8 mouse cellular contexts compared by ENCODE assay signal in genomic region chr6:87383926-87384691, GRCm38 (mm10). TPM values are rescaled to one million over a fixed set of nuclear protein-coding genes. Genes with fewer than 3 reads are reported as not detected.
DNase-seq lines count a peak whose midpoint lies in the region; ATAC-seq and TF ChIP-seq lines count a peak whose summit lies in the region.

No protein-coding gene starts in this region.

- no peaks in the 10 kb centered on the region for H3K27me3 ChIP-seq in liver, adult 2 months (ENCODE audit: control insufficient read depth, insufficient read depth, low read length)
- peaks cover 81% of the 10 kb centered on the region for H3K27me3 ChIP-seq in heart, embryonic 15.5 days
- H3K27me3 ChIP-seq in limb, embryonic 11.5 days (ENCODE audit: control insufficient read depth, insufficient read depth, low read length): no peaks in the 10 kb centered on the region
- no peaks in the 10 kb centered on the region; the same call in 1 of the 2 replicates for H3K27me3 ChIP-seq in midbrain, embryonic 15.5 days (replicated peaks)

- no peak overlapping the region for H3K9ac ChIP-seq in liver, adult 2 months (ENCODE audit: low read depth, low read length)
- H3K9ac ChIP-seq in heart, embryonic 15.5 days: peak overlapping the region; percentile 27; the same call in 1 of the 2 replicates
- H3K9ac ChIP-seq in limb, embryonic 11.5 days (ENCODE audit: low read length): no peak overlapping the region
- H3K9ac ChIP-seq in midbrain, embryonic 15.5 days: peak overlapping the region; percentile 32; the same call in 1 of the 2 replicates

- TF ChIP-seq POLR2A in liver, adult 2 months (IDR thresholded peaks at IDR 0.05; ENCODE audit: extremely low read depth, insufficient read depth, low read length): no peak
- no peak for TF ChIP-seq POLR2A in bone marrow, adult 2 months (IDR thresholded peaks at IDR 0.05; ENCODE audit: borderline replicate concordance, control insufficient read depth, low read depth, low read length)

- H3K9me3 ChIP-seq in heart, embryonic 15.5 days (replicated peaks): no peaks in the 10 kb centered on the region
- no peaks in the 10 kb centered on the region for H3K9me3 ChIP-seq in limb, embryonic 11.5 days (ENCODE audit: control insufficient read depth, low read length)
- H3K9me3 ChIP-seq in midbrain, embryonic 15.5 days: no peaks in the 10 kb centered on the region

- no peak overlapping the region for H3K27ac ChIP-seq in liver, adult 2 months (replicated peaks; ENCODE audit: insufficient read depth, low read depth, low read length)
- H3K27ac ChIP-seq in bone marrow, adult 2 months (ENCODE audit: control insufficient read depth, insufficient read depth, low read depth, low read length, poor library complexity): no peak overlapping the region
- no peak overlapping the region for H3K27ac ChIP-seq in heart, embryonic 15.5 days
- H3K27ac ChIP-seq in limb, embryonic 11.5 days (replicated peaks; ENCODE audit: low read depth, low read length): no peak overlapping the region
- no peak overlapping the region for H3K27ac ChIP-seq in midbrain, embryonic 15.5 days

- ATAC-seq in heart, embryonic 15.5 days (replicated peaks; ENCODE audit: insufficient number of reproducible peaks, insufficient read depth, low FRiP score, low read depth): no peak
- ATAC-seq in limb, embryonic 11.5 days (ENCODE audit: insufficient number of reproducible peaks, low FRiP score, low TSS enrichment, low read depth): no peak
- peak; percentile 66 for ATAC-seq in midbrain, embryonic 15.5 days (replicated peaks)

- H3K36me3 ChIP-seq in liver, adult 2 months (ENCODE audit: control insufficient read depth, insufficient read depth, low read length): no peaks in the 10 kb centered on the region
- no peaks in the 10 kb centered on the region for H3K36me3 ChIP-seq in heart, embryonic 15.5 days
- no peaks in the 10 kb centered on the region for H3K36me3 ChIP-seq in limb, embryonic 11.5 days (ENCODE audit: control insufficient read depth, insufficient read depth, low read length)
- H3K36me3 ChIP-seq in midbrain, embryonic 15.5 days (replicated peaks): no peaks in the 10 kb centered on the region

- DNase-seq in liver, adult 2 months (ENCODE audit: extremely low read depth, low read depth, low spot score): peak; percentile 14
- no peak for DNase-seq in liver
- DNase-seq in limb, embryonic 11.5 days (ENCODE audit: low spot score): no peak
- no peak for DNase-seq in urinary bladder, postnatal 10 days (ENCODE audit: low spot score)
- DNase-seq in spleen, postnatal 36 days (ENCODE audit: low spot score in 2 of 2): no peak

- H3K4me1 ChIP-seq in liver, adult 2 months (ENCODE audit: control insufficient read depth, insufficient read depth, low read length): peaks cover under 1% of the 10 kb centered on the region; the same call in 1 of the 2 replicates
- no peaks in the 10 kb centered on the region for H3K4me1 ChIP-seq in bone marrow, adult 2 months (ENCODE audit: control insufficient read depth, insufficient read depth, low read length)
- H3K4me1 ChIP-seq in heart, embryonic 15.5 days (replicated peaks): peaks cover 14% of the 10 kb centered on the region
- H3K4me1 ChIP-seq in limb, embryonic 11.5 days (ENCODE audit: control insufficient read depth, insufficient read depth, low read length): no peaks in the 10 kb centered on the region
- peaks cover 8% of the 10 kb centered on the region; the same call in 1 of the 2 replicates for H3K4me1 ChIP-seq in midbrain, embryonic 15.5 days

- no peak overlapping the region for H3K4me3 ChIP-seq in liver, adult 2 months (ENCODE audit: insufficient read depth, low read depth, low read length)
- no peak overlapping the region for H3K4me3 ChIP-seq in bone marrow, adult 2 months (replicated peaks; ENCODE audit: control insufficient read depth, low read depth, low read length)
- peak overlapping the region; percentile 36 for H3K4me3 ChIP-seq in heart, embryonic 15.5 days
- H3K4me3 ChIP-seq in limb, embryonic 11.5 days (ENCODE audit: low read depth, low read length): no peak overlapping the region
- peak overlapping the region; percentile 41 for H3K4me3 ChIP-seq in midbrain, embryonic 15.5 days

- TF ChIP-seq CTCF in liver, adult 2 months (IDR thresholded peaks at IDR 0.05; ENCODE audit: low read depth, low read length): peak; percentile 48
- TF ChIP-seq CTCF in bone marrow, adult 2 months (IDR thresholded peaks at IDR 0.05; ENCODE audit: control insufficient read depth, insufficient read depth, low read length): peak; percentile 13; the same call in 1 of the 2 replicates

- 9% methylated on average over 24 of the region's 24 CpGs for WGBS in liver, adult 2 months
- 16% methylated on average over 24 of the region's 24 CpGs for WGBS in bone marrow, adult 2 months
- 13% methylated on average over 24 of the region's 24 CpGs for WGBS in heart, embryonic 15.5 days
- 12% methylated on average over 24 of the region's 24 CpGs for WGBS in limb, embryonic 11.5 days
- WGBS in midbrain, embryonic 15.5 days: 7% methylated on average over 24 of the region's 24 CpGs

- peak overlapping the region; percentile 56 for H3K4me2 ChIP-seq in heart, embryonic 15.5 days
- peak overlapping the region; percentile 33 for H3K4me2 ChIP-seq in limb, embryonic 11.5 days (ENCODE audit: low read depth, severe bottlenecking)
- H3K4me2 ChIP-seq in midbrain, embryonic 15.5 days: peak overlapping the region; percentile 64

- no peaks in the 10 kb centered on the region for H3K79me2 ChIP-seq in liver, adult 2 months (ENCODE audit: control insufficient read depth, insufficient read depth, low read length)

RNA-seq across cellular contexts. Expression of gene Gkn3, which starts 4.6 kb away (rescaled TPM):
- total RNA-seq in liver, adult 2 months (2014; rRNA removed): 0.47 TPM in 1 of 2 replicates, not detected in the other
- not detected in 2 replicates for polyA plus RNA-seq in liver, adult 2 months (2012; rRNA removed)
- not detected in 2 replicates for polyA plus RNA-seq in bone marrow, adult 2 months (2011; ENCODE audit: insufficient read depth, insufficient read length, low replicate concordance, missing spikeins)
- 1.4 and 1.9 TPM in 2 replicates for polyA plus RNA-seq in heart, embryonic 15.5 days (2015; fragmentation: Nextera tagmentation; extraction: Ambion mirVana)
- not detected in 2 replicates for polyA plus RNA-seq in limb, embryonic 11.5 days (2014; fragmentation: Nextera tagmentation; extraction: Ambion mirVana)
- 0.28 and 0.67 TPM in 2 replicates for polyA plus RNA-seq in midbrain, embryonic 15.5 days (2015; fragmentation: Nextera tagmentation; extraction: Ambion mirVana)

RNA-seq across cellular contexts. Expression of gene Gkn2, which starts 11.0 kb away (rescaled TPM):
- total RNA-seq in liver, adult 2 months (2014; rRNA removed): 0.34 TPM in 1 of 2 replicates, not detected in the other
- not detected in 2 replicates for polyA plus RNA-seq in liver, adult 2 months (2012; rRNA removed)
- polyA plus RNA-seq in bone marrow, adult 2 months (2011; ENCODE audit: insufficient read depth, insufficient read length, low replicate concordance, missing spikeins): not detected in 2 replicates
- not detected in 2 replicates for polyA plus RNA-seq in heart, embryonic 15.5 days (2015; fragmentation: Nextera tagmentation; extraction: Ambion mirVana)
- polyA plus RNA-seq in limb, embryonic 11.5 days (2014; fragmentation: Nextera tagmentation; extraction: Ambion mirVana): not detected in 2 replicates
- not detected in 2 replicates for polyA plus RNA-seq in midbrain, embryonic 15.5 days (2015; fragmentation: Nextera tagmentation; extraction: Ambion mirVana)

RNA-seq across cellular contexts. Expression of gene Gkn1, which starts 33.4 kb away (rescaled TPM):
- 0.20 TPM in 1 of 2 replicates, not detected in the other for total RNA-seq in liver, adult 2 months (2014; rRNA removed)
- polyA plus RNA-seq in liver, adult 2 months (2012; rRNA removed): not detected in 2 replicates
- polyA plus RNA-seq in bone marrow, adult 2 months (2011; ENCODE audit: insufficient read depth, insufficient read length, low replicate concordance, missing spikeins): not detected in 2 replicates
- polyA plus RNA-seq in heart, embryonic 15.5 days (2015; fragmentation: Nextera tagmentation; extraction: Ambion mirVana): not detected in 2 replicates
- polyA plus RNA-seq in limb, embryonic 11.5 days (2014; fragmentation: Nextera tagmentation; extraction: Ambion mirVana): not detected in 2 replicates
- not detected in 2 replicates for polyA plus RNA-seq in midbrain, embryonic 15.5 days (2015; fragmentation: Nextera tagmentation; extraction: Ambion mirVana)

RNA-seq across cellular contexts. Expression of gene Bmp10, which starts 44.7 kb away (rescaled TPM):
- 4.0 and 4.3 TPM in 2 replicates for total RNA-seq in liver, adult 2 months (2014; rRNA removed)
- polyA plus RNA-seq in liver, adult 2 months (2012; rRNA removed): 1.3 and 1.7 TPM in 2 replicates
- not detected in 2 replicates for polyA plus RNA-seq in bone marrow, adult 2 months (2011; ENCODE audit: insufficient read depth, insufficient read length, low replicate concordance, missing spikeins)
- 3.1 and 4.4 TPM in 2 replicates for polyA plus RNA-seq in heart, embryonic 15.5 days (2015; fragmentation: Nextera tagmentation; extraction: Ambion mirVana)
- polyA plus RNA-seq in limb, embryonic 11.5 days (2014; fragmentation: Nextera tagmentation; extraction: Ambion mirVana): not detected in 2 replicates
- polyA plus RNA-seq in midbrain, embryonic 15.5 days (2015; fragmentation: Nextera tagmentation; extraction: Ambion mirVana): not detected in 2 replicates

RNA-seq across cellular contexts. Expression of gene Antxr1, which starts 48.5 kb away (rescaled TPM):
- 0.92 and 1.0 TPM in 2 replicates for total RNA-seq in liver, adult 2 months (2014; rRNA removed)
- 0.28 and 0.37 TPM in 2 replicates for polyA plus RNA-seq in liver, adult 2 months (2012; rRNA removed)
- 2.1 and 5.3 TPM in 2 replicates for polyA plus RNA-seq in bone marrow, adult 2 months (2011; ENCODE audit: insufficient read depth, insufficient read length, low replicate concordance, missing spikeins)
- polyA plus RNA-seq in heart, embryonic 15.5 days (2015; fragmentation: Nextera tagmentation; extraction: Ambion mirVana): 5.0 and 7.4 TPM in 2 replicates
- 13.2 and 16.0 TPM in 2 replicates for polyA plus RNA-seq in limb, embryonic 11.5 days (2014; fragmentation: Nextera tagmentation; extraction: Ambion mirVana)
- polyA plus RNA-seq in midbrain, embryonic 15.5 days (2015; fragmentation: Nextera tagmentation; extraction: Ambion mirVana): 3.4 and 3.9 TPM in 2 replicates

Comparison
In these comparisons a context has a peak if more than half of its experiments do, and no peak if none do; other contexts are left out.
1. H3K4me3 ChIP-seq: peak in heart, embryonic 15.5 days (single experiment) and midbrain, embryonic 15.5 days (single experiment); none in liver, adult 2 months (single experiment), bone marrow, adult 2 months (single experiment) and limb, embryonic 11.5 days (single experiment).
2. H3K9ac ChIP-seq: peak in heart, embryonic 15.5 days (single experiment) and midbrain, embryonic 15.5 days (single experiment); none in liver, adult 2 months (single experiment) and limb, embryonic 11.5 days (single experiment).
3. Peak in every context shown above with its lines, with median percentiles within 50 percentile points of each other: H3K4me2 ChIP-seq.